Mouse (Mus musculus) cerebellum, postnatal 4 days (tissue): ENCODE measurements around the gene Ppm1h.

Experiments used
- DNase-seq, 2 experiments: peaks; one replicate each; pipeline ENCODE4 v3.0.0; 2022; ENCODE audit warnings: low spot score in 2 of 2, mixed read lengths in 1 of 2

Gene Ppm1h

DNA sequence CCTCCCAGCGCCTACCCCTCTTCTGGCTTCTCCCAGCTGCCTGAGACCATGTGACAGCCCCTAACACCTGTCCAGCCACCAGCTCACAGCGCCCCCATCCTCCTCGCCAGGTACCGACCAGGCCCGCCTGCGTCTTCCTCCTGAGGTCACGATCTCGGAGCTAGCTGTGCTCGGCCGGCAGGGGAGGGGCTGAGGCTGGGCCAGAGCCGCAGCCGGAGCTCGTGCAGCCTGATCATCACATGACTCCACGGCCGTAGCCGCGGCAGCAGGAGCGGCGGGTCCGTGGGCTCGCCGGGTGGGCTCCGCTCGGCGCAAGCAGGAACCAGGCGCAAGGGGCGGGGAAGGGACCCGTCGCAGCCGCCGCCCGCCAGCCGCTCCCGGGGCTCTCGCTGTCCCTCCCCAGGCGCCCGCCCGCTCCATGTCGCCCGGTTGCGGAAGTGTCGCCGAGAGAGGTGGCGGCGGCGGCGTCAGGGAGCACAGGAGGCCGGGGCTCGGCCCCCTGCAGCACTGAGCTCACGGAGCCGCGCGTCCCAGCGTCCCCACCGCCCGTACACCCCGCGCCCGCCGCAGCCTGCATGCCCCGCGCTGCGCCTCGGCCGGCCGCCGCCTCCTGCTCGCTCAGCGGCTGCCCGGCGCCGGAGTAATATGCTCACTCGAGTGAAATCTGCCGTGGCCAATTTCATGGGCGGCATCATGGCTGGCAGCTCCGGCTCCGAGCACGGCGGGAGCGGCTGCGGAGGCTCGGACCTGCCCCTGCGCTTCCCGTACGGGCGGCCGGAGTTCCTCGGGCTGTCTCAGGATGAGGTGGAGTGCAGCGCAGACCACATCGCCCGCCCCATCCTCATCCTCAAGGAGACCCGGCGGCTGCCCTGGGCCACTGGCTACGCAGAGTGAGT is at the start of gene Ppm1h:
Gene Ppm1h (plus strand): TSS at position 222 of the 896 bp plus-strand sequence.
- DNase-seq, result peak; percentile 35 to 69

DNA sequence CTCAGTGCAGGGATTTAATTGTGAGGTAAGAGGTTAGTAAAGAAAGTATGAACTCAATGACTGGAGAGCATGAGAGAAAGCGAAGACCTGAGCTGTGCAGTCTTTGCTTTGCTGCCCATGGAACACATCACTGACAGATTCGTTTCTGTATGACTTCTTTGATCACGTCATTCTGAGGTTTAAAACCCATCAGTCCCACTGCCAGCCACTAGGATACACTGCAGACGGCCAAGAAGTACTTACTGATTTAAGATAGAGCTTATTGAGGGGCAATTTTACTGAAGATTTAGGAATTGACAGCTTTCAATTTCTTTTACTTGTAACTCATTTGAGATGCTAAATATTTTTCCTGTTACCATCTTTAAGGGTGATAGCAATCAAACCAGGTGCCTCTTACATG is 49.6 kb upstream of the Ppm1h start:
- DNase-seq, result no peak

DNA sequence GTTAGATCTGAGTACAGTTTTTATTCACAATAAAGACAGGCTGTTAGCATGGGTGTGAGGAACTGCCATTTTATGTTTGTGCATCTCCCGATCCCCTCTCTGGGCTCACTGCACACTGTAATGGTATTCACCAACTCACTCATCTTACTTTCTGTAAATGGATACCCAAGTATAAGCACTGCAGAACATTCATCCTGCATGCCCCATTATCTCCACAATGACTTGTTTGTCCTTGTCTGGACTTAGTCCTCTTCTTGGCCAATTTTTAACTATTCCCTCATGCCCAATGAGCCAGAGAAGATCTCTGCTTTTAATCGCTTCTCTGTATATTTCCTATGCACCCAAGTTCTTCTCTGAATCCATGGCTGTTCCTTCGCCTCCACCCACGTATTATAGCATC is 38.7 kb upstream of the Ppm1h start:
- DNase-seq, result no peak

DNA sequence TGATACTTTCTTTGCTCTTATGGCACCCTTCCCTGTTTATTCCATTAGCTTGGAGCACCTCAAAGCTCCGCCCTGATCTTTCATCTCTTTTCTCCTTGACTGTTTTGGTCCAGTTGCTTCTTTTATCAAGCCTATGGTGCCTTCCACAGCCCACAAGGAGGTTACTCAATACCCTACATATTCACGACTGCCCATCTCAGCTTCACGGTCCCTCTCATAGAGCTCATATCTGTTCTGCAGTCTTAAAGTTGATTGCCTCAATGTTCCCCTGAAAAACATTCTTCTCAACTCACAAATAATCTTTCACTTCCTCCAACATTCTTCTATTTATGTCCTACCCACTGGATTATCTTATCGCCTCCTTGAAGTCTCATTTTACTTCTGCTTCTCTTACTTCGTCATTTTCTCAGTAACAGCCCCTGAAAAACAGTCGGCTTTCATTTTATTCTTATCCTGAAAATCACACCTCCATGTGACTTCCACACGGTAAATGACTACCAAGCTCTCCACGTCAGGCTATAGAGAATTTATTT is 37.2 kb upstream of the Ppm1h start:
- DNase-seq, result no peak

DNA sequence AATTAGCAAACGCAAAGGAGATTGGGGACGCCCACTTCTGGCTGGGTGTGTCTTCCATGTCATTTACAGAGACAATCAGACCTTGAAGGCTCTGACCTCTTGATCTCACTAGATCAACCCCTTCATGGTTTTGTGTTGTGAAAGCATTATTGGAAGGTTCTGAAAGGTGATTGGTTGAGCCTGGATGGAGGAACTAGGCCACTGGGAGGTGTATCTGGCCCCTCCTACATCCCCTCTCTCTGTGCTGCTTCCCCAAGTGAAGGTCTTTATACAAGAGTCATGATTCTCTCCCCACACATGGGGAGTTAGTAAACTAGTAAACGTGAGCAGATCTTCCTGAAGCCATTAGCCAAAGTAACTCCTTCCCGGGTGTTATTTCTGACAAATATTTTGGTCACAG is 36.4 kb upstream of the Ppm1h start:
- no peak for DNase-seq

DNA sequence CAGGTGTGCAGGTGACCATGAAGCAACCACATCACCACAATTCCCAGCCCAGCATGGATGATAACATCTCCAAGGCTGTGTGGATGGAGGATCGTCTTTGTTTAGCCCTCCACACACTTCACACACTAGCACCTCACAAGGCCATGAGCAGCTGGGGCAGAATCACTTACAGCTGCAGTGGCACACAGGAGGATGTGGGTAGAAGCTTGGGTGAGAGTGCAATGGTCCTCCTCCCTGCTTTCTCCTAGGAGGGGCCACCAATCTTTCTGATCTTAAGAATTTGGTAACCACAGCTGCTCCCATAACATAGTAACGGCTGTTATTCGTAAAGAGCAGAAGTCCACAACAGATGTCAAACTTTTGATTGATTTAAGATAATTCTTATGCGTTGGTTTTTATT is 26.6 kb upstream of the Ppm1h start:
- no peak for DNase-seq

DNA sequence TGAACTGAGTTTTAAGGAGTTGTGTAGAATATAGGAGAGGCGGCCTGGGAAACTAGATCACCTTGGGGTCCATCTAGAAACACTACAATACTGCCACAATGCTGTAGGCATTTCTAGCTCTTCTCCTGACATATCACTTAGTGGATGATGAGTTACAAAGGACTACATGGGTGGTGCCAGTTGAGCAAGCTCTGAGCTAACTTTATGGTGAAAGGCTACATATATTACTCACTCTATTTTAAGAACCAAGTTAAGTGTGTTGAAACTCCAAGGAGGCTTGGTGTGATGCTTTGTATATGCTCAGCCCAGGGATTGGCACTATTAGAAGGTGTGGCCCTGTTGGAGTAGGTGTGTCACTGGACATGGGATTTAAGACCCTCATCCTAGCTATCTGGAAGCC is 26.0 kb upstream of the Ppm1h start:
- no peak for DNase-seq

DNA sequence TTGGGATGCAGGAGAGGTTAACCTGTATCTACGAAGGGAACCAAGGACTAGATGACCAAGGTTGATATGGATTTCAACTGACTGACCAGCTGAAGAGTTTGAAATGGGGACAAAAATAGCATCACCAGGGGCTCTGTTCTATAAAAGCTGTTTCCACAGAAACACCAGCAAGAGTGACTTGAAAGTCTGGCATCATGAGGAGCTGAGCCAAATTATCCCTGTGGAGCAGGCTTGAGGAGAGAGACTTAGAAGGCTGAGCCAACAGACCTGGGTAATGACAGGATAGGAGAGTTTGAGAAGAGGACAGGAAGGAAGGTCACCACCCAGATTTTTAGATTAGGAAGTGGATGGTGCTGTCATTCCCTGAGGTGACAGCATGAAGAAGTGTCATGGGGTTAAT is 12.9 kb upstream of the Ppm1h start:
- no peak for DNase-seq

DNA sequence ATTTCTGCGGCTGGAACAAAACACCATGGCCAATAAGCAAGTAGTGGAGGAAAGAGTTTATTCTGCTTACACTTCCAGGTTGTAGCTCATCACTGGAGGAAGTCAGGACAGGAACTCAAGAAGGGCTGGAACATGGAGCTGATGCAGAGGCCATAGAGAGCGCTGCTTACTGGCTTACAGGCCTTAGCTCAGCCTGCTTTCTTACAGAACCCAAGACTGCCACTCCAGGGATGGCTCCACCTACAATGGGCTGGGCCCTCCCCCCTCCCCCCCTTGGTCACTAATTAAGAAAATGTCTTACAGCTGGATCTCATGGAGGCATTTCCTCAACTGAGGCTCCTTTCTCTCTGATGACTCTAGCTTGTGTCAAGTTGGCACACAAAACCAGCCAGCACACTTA is 7.3 kb upstream of the Ppm1h start:
- no peak for DNase-seq

DNA sequence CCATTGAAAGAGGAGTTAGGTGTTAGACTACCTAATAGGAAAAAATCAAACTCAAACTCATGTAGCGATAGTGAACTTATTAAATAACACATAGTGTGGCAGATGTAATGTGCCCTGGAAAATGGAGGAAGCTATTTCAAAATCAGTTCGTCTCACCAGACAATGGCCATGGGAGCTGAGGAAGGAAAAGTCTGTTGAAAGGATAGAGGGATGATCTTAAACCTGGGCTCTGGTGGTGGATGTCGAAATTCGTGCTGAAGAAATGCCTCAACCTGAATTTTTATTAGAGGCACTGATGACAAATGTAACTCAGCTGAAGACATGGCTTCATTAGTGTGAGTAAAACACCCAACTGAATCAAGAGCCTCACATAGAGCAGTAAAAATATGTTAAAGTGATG is 6.5 kb upstream of the Ppm1h start:
- DNase-seq, result no peak

DNA sequence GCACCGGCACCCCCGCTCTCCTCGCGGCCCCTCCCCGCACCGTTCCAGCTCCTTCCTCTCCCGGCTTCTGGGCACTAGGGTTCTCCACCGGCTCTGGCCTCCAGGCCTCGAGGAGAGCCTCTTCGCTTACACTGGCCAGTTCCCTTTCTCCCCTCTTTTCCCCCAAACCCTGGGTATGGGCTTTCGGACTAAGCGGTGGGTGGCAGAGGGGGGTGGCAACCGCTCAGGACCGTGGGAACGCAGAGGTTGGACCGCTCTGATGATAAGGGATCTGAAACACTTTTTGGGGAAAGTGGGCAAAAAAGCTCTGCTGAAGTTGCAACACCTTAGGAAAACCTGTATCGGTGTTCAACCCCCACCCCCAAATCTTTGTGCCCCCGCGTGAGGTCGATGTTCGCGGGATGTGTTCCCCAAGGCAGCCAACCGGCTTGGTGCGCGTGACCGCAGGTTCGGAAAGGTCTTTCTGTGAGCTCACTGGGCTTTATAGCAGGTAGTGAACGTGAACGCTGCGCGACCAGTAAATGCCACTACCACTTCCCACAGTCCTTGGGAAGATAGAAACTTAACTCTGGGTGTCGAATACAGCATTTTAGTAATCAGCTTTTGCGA is 979 bp downstream of the Ppm1h start:
- DNase-seq, result peak in 1 of 2 experiments; percentile 29

DNA sequence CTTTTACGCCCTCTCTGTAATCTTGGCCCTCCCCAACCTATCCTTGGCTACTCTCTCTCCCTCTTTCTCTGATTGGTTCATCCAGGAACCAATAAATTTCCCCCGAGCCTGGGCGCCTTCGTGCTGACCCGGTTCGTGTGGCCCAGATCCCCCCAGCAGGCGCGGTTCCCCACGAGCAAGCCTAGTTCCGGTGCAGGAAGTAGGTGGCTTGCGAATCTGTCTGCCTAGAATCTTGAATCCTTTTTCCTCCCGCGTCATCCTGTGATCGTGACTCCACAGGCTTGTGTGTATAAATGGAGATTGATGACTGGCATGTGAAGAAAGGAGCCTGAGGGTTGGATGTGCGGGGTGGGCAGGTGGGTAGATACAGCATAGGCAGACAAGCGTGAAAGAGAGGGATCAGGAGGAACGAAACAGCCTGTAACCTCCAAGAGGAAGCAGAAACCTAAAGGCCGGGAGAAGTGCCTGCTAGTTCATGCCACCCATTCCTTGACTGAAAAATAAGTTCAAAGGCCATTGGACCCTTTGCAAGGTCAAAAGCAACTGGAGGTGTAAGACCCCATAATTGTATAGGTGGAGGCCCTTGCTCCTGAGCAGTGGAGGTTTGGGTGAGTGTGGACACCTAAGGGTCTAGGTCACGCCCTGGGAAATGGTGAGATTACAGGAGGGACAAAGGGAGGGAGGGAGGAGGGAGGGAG is 2.0 kb downstream of the Ppm1h start:
- DNase-seq, result peak in 1 of 2 experiments; percentile 39

DNA sequence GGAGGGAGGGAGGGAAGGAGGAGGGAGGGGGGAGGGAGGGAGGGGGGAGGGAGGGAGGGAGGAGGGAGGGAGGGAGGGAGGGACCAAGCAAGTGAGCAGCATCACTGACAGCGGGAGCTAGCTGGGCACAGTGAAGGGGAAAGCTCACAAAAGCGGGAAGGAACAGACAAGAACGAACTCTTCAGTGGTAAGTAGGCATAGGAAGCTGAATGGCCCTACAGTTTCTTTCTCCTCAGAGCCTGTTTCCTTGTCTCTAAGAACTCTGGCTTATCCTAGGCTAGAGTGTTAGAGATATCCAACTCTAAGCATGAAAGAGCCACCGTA is 2.5 kb downstream of the Ppm1h start:
- DNase-seq, result no peak

DNA sequence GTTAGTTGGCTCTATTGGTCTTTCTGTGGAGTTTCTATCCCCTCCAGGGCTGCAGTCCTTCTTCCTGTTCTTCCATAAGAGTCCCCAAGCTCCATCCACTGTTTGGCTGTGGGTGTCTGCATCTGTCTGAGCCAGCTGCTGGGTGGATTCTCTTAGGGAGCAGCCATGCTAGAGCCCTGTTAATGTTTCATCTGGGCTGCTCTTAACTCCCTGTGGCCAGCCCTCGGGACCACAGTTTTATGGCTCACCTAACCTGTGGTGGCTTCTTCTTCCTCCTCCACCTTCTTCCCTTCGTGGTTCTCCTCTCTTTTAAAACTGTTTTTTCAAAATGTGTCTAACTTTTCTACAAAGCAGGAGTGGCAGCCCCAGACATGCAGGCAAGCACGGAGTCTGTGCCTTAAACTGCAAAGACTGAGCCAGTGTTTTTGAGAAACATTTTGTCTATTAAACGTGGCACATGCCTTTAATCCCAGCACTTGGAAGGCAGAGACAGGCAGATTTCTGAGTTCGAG is 5.3 kb downstream of the Ppm1h start:
- DNase-seq, result no peak

DNA sequence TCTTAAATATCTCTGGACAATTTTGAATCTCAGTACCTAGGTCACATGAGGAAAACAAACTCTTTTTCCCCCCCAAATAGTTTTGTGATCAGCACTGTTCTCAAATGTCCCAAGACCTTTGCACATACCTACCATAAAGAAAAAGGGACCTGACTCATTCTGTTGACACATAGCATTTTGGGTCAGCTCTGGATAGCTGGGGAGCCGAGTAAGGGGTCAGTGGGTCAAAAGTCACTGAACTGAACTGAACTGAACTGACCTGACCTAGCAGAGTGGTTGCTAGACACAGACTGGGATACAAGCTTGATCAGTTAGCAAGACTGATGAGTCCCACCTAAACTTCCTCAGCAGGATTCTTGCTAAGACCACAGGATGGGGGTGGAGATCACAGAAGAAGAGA is 6.7 kb downstream of the Ppm1h start:
- no peak for DNase-seq

DNA sequence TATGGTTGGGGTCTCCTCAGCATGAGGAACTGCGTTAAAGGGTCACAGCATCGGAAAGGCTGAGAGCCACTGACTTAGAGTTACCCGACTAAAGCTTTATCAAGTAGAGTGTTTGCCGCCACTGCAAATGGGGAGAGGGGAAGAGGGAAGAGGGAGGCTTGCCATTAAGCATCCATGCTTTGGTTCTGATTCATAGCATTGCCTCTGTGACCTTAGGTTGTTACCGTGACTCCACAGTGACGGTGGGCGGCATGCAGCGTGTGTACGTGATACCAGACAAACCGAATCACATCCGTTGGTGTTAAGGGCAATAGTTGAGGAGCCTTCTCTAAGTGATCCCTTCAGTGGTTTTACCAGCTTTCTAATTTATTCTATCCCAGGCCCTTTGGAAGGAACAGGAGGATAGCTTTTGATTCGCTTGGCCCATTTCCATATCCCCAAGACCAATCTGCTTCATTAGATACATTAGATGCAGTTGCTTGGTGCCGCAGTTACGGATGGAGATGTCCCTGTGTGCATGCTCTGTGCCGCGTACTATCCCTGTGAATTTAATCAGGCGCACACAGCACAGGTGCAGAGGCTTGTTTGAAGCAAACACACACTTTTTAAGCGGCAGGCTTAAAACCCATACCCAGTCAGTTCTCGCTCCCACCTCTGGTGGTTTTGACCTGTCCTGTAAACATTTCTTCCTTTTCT is 7.4 kb downstream of the Ppm1h start:
- DNase-seq, result peak in 1 of 2 experiments; percentile 39

DNA sequence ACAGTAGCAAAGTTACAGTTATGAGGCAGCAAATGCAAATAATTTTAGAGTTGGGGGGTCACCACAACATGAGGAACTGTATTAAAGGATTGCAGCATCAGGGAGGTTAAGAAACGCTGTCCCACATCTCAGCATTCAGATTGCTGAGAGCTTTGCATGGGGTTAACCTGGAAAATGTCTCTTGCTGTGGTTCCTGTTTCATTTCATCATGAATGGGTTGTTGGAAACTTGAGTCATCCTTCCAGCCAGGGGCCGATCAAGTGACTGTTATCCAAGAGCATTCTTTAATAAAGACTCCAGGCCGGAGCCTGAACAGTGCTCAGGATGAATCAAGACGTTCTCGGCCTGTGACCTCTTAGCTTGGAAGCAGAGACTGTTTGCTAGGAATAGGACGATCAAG is 12.1 kb downstream of the Ppm1h start:
- no peak for DNase-seq

DNA sequence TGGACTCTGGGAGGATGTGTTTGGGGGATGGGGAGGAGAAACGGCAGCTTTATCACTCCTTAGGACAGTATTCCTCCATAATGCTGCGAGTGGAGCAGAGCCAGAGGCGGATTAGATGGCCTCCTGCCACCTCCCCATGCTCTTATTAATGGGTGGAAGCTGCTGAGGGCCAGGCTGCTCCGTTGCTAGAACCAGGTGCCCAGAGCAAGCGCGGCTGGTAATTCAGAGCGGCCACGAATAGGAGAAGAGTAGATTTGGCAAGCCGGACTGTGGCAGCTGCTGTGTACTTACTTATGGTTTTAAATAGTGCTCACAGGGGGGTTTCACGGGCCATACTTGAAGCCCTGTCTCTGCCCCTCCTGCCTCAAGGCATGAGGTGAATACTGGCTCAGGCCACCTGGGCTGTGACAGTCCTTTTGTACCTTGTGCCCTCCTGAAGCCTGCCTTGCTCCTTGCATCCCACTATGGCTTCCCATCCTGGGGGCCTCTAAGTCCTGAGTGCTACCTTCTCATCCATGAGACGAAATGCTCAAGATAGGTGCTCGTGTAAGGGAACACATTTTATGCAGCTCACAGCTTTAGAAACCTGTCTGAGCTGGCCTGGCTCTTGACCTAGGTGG is 14.7 kb downstream of the Ppm1h start:
- peak in 1 of 2 experiments; percentile 81 for DNase-seq

DNA sequence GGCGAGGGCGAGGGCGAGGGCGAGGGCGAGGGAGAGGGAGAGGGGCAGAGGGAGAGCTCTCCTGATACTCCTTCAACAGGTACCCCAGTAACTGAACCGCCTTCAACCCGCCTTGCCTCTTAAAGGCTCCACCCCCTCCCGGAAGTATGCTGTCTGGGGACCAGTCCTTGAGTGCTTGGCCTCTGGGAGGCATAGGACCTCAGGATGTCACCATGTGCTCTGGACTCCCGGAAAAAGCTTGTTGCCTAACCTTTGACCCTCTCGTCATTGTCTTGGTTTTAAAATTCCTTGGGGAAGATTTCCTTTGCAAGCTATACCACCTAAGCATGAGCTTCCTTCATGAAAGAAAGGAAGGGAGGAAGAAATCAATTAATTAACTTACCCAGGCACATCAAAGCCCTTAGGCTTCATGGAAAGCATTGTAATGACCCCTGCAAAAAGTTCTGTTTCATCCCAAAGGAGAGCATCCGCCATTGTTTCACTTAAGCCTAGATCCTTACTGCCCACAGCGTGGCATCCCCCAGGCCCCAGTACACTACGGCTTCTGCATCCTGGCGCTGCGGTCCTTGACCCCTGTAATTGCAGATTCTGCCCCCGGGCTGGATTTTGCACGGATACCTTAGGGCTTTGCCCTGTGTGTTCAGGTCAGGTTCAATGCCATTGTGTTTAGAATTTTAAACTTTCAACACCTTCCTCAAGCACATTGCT is 15.5 kb downstream of the Ppm1h start:
- DNase-seq, result no peak

DNA sequence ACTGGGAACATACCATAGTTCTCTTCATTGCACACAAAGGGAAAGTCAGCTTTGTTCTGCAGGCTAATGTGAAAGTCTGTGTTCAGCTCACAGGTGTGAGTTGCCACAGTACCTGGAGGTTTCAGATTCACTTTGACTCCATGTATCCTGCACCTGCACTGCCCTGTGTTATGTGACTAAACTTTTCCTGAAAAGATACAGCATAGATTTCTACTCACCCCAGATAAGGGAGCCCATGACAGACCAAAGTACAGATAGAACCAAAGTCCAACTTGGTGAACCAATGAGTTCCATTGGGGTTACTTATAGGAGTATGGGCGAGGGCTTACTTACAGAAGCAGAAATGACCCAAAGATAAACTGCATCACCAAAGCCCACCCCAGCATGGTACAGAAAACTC is 17.8 kb downstream of the Ppm1h start:
- DNase-seq, result no peak

DNA sequence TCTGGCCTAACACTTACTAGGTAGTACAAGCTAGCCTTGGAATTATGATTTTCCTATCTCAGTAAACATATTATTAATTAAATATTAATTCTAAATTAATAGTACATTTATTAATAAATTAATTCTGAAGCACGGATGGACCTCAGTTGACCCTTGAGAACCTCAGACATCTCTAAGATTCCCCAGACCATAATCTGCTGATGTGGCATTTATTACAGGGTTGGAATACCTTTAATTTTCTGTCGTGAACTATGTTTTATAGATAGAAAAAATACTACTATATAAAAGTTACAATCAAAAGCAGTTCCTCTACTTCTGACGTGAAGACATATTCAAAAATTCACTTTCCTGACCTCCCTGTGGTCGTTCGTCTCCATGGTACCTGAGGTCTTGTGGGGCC is 19.8 kb downstream of the Ppm1h start:
- no peak for DNase-seq
